Mouse (Mus musculus) kidney, postnatal 0 days (tissue): ENCODE results near the gene Zbtb7b. TPM values are rescaled to one million over a fixed set of nuclear protein-coding genes. Genes with fewer than 3 reads are reported as not detected.

ENCODE experiments used
- ATAC-seq: fragments of 200-750 bp; cut with Nextera tagmentation; replicated peaks from 2 replicates; pipeline ENCODE4 v1.8.0; 2017; ENCODE audit warnings: low read depth, moderate number of reproducible peaks, moderate TSS enrichment, moderate library complexity; ENCODE audit not compliant: low FRiP score
- DNase-seq: peaks from one replicate; pipeline ENCODE4 v3.0.0-alpha.2; 2016; ENCODE audit warnings: low spot score
- H3K27ac ChIP-seq: fragments of 300-500 bp; sonication (generic); 2 replicates; pipeline ENCODE4 v1.5.1; 2014; ENCODE audit warnings: mild to moderate bottlenecking
- H3K27me3 ChIP-seq: fragments of 300-500 bp; sonication (generic); 2 replicates; pipeline ENCODE4 v1.6.1; 2014; ENCODE audit warnings: low read length, mixed read lengths; ENCODE audit not compliant: insufficient read depth
- H3K36me3 ChIP-seq: fragments of 300-500 bp; sonication (generic); 2 replicates; pipeline ENCODE4 v1.6.1; 2014; ENCODE audit warnings: low read length, mixed read lengths; ENCODE audit not compliant: insufficient read depth
- H3K4me1 ChIP-seq: fragments of 300-500 bp; sonication (generic); replicated peaks from 2 replicates; pipeline ENCODE4 v1.6.1; 2014; ENCODE audit warnings: antibody characterized with exemption, low read length, mixed read lengths; ENCODE audit not compliant: insufficient read depth
- H3K4me2 ChIP-seq: fragments of 300-500 bp; sonication (generic); 2 replicates; pipeline ENCODE4 v1.6.1; 2014; ENCODE audit warnings: mild to moderate bottlenecking, low read length, moderate library complexity, mixed read lengths
- H3K4me3 ChIP-seq: fragments of 300-500 bp; sonication (generic); replicated peaks from 2 replicates; pipeline ENCODE4 v1.5.1; 2014; ENCODE audit warnings: low read depth, low read length
- H3K9ac ChIP-seq: fragments of 300-500 bp; sonication (generic); 2 replicates; pipeline ENCODE4 v1.6.1; 2014; ENCODE audit warnings: low read depth, low read length
- H3K9me3 ChIP-seq: fragments of 300-500 bp; sonication (generic); replicated peaks from 2 replicates; pipeline ENCODE4 v1.6.1; 2016; ENCODE audit warnings: low read length, inconsistent platforms, mixed read lengths
- CTCF ChIP-seq: IDR thresholded peaks from 2 replicates; pipeline ENCODE4 v1.5.1; 2016; ENCODE audit warnings: antibody characterized with exemption, low read depth, mild to moderate bottlenecking, moderate library complexity
- WGBS: fragments of 180-500 bp; shearing (Covaris S2); extraction: QIAGEN DNeasy Blood & Tissue Kit; methylation state at CpG from one replicate; pipeline ENCODE4 v1.1.7; 2014; 5-methylcytosine and 5-hydroxymethylcytosine counted together
- polyA plus RNA-seq: library from polyadenylated mRNA; unstranded; fragments of >200 nt; fragmentation: Nextera tagmentation; extraction: Ambion mirVana; gene quantifications from 2 replicates; pipeline ENCODE4 v1.2.1, GENCODE M21; 2015

Gene Zbtb7b
- polyA plus RNA-seq, 1 experiment from 2014 or later: 4.3 TPM

- under 1% methylated on average over 41 of the region's 44 CpGs for whole genome bisulfite sequencing
- ATAC-seq: no peak
- Histone ChIP-seq H3K9ac (peak overlapping the region; percentile 58), H3K9me3 (no peaks in the 10 kb centered on the region), H3K4me2 (peak overlapping the region; percentile 99), H3K4me3 (peak overlapping the region; percentile 51), H3K36me3 (no peaks in the 10 kb centered on the region), H3K27me3 (no peaks in the 10 kb centered on the region), H3K27ac (peak overlapping the region; percentile 91), H3K4me1 (peaks cover 17% of the 10 kb centered on the region)
- peak; percentile 94 for TF ChIP-seq CTCF
- peak; percentile 93 for DNase-seq
Observed at GRCm38 (mm10) chr3:89395806-89396653, 1.5 kb upstream of the Zbtb7b start.

- Histone ChIP-seq H3K36me3 (no peaks in the 10 kb centered on the region), H3K4me1 (peaks cover 22% of the 10 kb centered on the region), H3K4me3 (peak overlapping the region; percentile 51), H3K4me2 (peak overlapping the region; percentile 99), H3K27me3 (no peaks in the 10 kb centered on the region), H3K9ac (peak overlapping the region; percentile 58), H3K9me3 (no peaks in the 10 kb centered on the region), H3K27ac (peak overlapping the region; percentile 91)
- no peak for ATAC-seq
- no peak for DNase-seq
- WGBS: 4% methylated on average over 10 of the region's 10 CpGs
- TF ChIP-seq CTCF: no peak
Observed at GRCm38 (mm10) chr3:89395419-89395805, 836 bp upstream of the Zbtb7b start.

- Histone ChIP-seq H3K4me3 (peak overlapping the region; percentile 51), H3K9me3 (no peaks in the 10 kb centered on the region), H3K4me1 (peaks cover 26% of the 10 kb centered on the region), H3K36me3 (no peaks in the 10 kb centered on the region), H3K27ac (peak overlapping the region; percentile 91), H3K27me3 (no peaks in the 10 kb centered on the region), H3K9ac (peak overlapping the region; percentile 58), H3K4me2 (peak overlapping the region; percentile 99)
- ATAC-seq (peak; percentile 15), DNase-seq (peak; percentile 97)
- under 1% methylated on average over 12 of the region's 12 CpGs for WGBS
- TF ChIP-seq CTCF: no peak
Observed at GRCm38 (mm10) chr3:89394894-89395256, 299 bp upstream of the Zbtb7b start.

GRCm38 (mm10) chr3:89393605-89394004 is 971 bp downstream of the Zbtb7b start:
- Histone ChIP-seq H3K9me3 (no peaks in the 10 kb centered on the region), H3K27ac (peak overlapping the region; percentile 91), H3K9ac (peak overlapping the region; percentile 76), H3K4me1 (peaks cover 26% of the 10 kb centered on the region), H3K27me3 (no peaks in the 10 kb centered on the region), H3K4me3 (peak overlapping the region; percentile 51), H3K36me3 (no peaks in the 10 kb centered on the region), H3K4me2 (peak overlapping the region; percentile 99)
- ATAC-seq (peak; percentile 93), DNase-seq (peak; percentile 99)
- TF ChIP-seq CTCF: no peak; the same call in 1 of the 2 replicates
- WGBS: under 1% methylated on average over 15 of the region's 15 CpGs

- ATAC-seq: no peak
- TF ChIP-seq CTCF: no peak
- Histone ChIP-seq H3K9ac (peak overlapping the region; percentile 76), H3K4me2 (peak overlapping the region; percentile 99), H3K36me3 (no peaks in the 10 kb centered on the region), H3K27me3 (no peaks in the 10 kb centered on the region), H3K4me1 (peaks cover 26% of the 10 kb centered on the region), H3K9me3 (no peaks in the 10 kb centered on the region), H3K4me3 (peak overlapping the region; percentile 51), H3K27ac (peak overlapping the region; percentile 88)
- DNase-seq: peak; percentile 30
- WGBS: 0% methylated on average over 21 of the region's 24 CpGs
Observed at GRCm38 (mm10) chr3:89392871-89393311, 1.7 kb downstream of the Zbtb7b start.

- no peak for TF ChIP-seq CTCF
- DNase-seq (peak; percentile 63), ATAC-seq (no peak)
- Histone ChIP-seq H3K9ac (peak overlapping the region; percentile 76), H3K27me3 (no peaks in the 10 kb centered on the region), H3K4me2 (peak overlapping the region; percentile 99), H3K36me3 (no peaks in the 10 kb centered on the region), H3K9me3 (no peaks in the 10 kb centered on the region), H3K27ac (peak overlapping the region; percentile 88), H3K4me3 (peak overlapping the region; percentile 51), H3K4me1 (peaks cover 33% of the 10 kb centered on the region)
- WGBS: under 1% methylated on average over 56 of the region's 56 CpGs
Observed at GRCm38 (mm10) chr3:89391663-89392511, 2.7 kb downstream of the Zbtb7b start.
